Mouse (Mus musculus): ENCODE results near the gene Golga7b. TPM values are rescaled to one million over a fixed set of nuclear protein-coding genes. Genes with fewer than 3 reads are reported as not detected.
A peak's percentile ranks its signal among the peaks of the same experiment; 100 is the strongest.

Gene Golga7b
- polyA plus RNA-seq, 1 experiment from 2014 or later, result 38.8 TPM

DNA sequence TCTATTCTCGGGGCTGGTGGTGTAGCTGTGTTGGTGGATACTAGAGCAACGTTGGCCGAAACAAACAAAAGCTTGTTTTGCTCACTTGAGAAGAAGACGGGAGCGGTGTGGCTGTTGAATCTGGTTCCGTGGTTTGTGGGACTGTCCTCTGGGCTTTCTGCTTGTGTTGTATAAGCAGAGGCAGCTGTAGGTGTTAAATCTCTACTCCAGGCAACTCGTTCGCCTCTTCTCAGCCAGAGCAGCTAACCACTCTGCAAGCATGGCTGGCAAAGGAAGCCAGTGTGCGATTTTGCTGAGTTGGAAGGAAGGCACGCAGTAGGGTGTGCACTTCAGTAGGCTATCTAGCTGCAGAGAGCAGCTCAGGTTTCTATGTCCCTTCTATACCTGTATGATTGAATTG lies 20.9 kb upstream of the Golga7b start:
- Histone ChIP-seq H3K36me3 (no peaks in the 10 kb centered on the region), H3K27ac (no peak overlapping the region), H3K9me3 (no peaks in the 10 kb centered on the region), H3K27me3 (0 out of 2 replicates have a peak, but pooled peaks cover 2% of the 10 kb centered on the region), H3K9ac (no peak overlapping the region), H3K4me3 (no peak overlapping the region), H3K4me2 (no peak overlapping the region), H3K4me1 (replicated peaks) (peaks cover 23% of the 10 kb centered on the region)
- ATAC-seq (ENCODE audit: low FRiP score), result no peak
- 84% methylated on average over 10 of the region's 10 CpGs for WGBS

DNA sequence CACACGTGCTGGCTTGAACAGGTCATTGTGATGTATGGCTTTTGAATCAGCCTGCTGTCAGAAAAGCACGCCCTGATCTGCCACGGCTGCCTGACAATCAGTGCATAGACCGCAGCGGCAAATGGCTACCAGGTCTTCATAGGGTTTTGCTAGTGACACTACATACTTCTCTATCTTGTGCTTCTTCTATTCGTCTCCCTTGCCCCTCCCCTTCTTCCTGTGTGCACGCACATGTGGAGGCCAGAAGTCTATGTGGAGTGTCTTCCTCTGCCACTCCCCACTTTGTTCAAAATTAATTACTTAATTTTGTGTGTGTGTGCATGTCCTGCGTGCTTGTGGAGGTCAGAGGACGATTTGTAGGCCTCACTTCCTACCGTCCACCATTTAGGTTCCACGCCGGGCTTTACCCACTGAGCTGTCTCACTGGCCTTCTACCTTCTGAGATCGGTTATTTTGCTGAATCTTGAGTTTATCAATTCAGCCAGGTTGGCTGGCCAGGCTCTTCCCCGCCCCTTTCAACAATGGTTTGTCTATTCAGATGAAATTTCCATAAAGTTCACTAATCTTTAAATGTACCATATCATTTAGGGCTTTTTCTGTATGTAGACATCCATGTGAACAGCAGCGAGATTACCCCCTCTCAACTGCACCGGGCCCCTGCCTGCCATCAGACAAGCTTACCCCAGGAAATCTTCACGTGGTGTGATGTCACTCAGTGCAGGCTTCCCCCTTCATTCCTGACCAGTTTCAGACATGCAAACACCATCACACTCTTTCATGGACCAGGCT lies 17.7 kb upstream of the Golga7b start:
- peaks cover 23% of the 10 kb centered on the region for H3K4me1 ChIP-seq (replicated peaks)
- no peak overlapping the region for H3K9ac ChIP-seq
- no peaks in the 10 kb centered on the region for H3K27me3 ChIP-seq
- no peak overlapping the region for H3K4me2 ChIP-seq
- no peaks in the 10 kb centered on the region for H3K36me3 ChIP-seq
- ATAC-seq (ENCODE audit: low FRiP score), result no peak
- WGBS, result 64% methylated on average over 17 of the region's 17 CpGs
- no peak overlapping the region for H3K27ac ChIP-seq
- no peaks in the 10 kb centered on the region for H3K9me3 ChIP-seq
- H3K4me3 ChIP-seq, result no peak overlapping the region

DNA sequence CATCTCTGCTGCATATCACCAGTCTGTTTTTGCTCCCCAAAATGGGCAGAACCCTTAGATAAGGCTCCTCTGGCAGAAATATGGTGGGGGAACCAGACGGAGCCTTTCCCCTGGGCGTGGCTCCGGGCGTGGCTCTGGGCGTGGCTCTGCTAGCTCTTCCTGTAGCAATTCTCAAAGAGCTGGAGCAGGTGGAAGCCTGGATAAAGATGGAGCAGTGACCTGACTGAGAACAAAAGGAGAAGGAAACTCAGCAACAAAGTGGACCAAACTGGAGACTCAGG lies 17.1 kb upstream of the Golga7b start:
- H3K27ac ChIP-seq, result no peak overlapping the region
- no peak for ATAC-seq (ENCODE audit: low FRiP score)
- no peaks in the 10 kb centered on the region for H3K36me3 ChIP-seq
- H3K4me3 ChIP-seq, result no peak overlapping the region
- no peaks in the 10 kb centered on the region for H3K9me3 ChIP-seq
- 84% methylated on average over 5 of the region's 5 CpGs for WGBS
- H3K9ac ChIP-seq, result no peak overlapping the region
- no peaks in the 10 kb centered on the region for H3K27me3 ChIP-seq
- no peak overlapping the region for H3K4me2 ChIP-seq
- peaks cover 23% of the 10 kb centered on the region for H3K4me1 ChIP-seq (replicated peaks)

DNA sequence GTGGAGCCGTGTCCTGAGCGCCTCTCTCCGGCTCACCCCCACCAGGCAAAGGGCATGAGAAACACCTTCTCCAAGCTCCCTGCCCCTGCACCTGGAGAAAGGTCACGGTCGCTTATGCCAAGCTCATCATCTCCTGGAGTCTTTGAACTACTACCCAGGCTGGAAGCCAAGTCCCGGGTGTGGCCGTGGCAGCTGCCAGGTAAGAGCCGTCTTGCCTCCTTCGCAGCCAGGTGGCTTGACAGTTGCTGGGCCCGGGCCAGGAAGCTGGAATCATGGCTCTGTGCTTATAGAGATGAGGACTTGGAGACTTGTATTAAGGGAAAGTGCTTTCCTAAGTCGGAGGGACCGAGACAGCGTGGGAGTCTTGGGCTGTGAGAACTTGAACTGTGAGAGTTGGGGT lies 16.4 kb upstream of the Golga7b start:
- peaks cover 23% of the 10 kb centered on the region for H3K4me1 ChIP-seq (replicated peaks)

DNA sequence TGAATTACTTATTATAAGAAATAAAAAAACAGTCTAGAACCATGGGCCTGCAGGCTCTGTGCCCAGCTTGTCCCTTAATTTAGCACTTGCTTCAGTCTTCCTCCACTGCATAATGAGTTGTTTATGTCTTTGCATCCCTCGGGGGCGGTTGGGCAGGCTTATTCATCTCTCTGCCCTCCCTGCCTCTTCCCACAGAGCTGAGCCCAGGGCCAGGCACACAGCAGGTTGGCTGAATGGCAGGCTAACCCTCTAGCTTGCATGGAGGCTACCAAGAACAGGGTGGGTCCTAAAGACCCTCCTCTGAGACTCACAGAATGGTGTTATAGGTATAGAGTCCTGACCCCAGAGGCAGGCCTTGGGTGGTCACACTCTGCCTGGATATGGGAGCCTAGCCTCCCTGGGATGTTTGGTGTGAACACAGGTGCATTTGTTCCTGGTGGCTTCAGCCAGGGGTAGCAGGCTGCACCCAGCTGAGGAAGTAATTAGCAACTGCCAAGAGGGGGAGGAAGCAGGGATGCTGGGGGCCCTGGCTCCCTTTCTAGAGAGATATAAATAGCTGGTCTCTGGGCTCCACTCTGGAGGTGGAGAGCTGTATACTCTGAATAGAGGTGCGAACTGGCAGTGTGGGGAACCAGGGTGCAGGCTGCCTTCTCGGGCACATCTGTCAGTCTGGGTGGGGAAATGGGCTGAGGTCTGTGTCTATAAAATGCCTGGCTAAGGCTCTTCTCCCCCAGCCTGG lies 9.6 kb upstream of the Golga7b start:
- H3K27ac ChIP-seq, result peak overlapping the region; percentile 79
- H3K4me3 ChIP-seq, result no peak overlapping the region
- H3K27me3 ChIP-seq, result no peaks in the 10 kb centered on the region
- no peaks in the 10 kb centered on the region for H3K9me3 ChIP-seq
- 18% methylated on average over 4 of the region's 4 CpGs for WGBS
- no peak overlapping the region for H3K4me2 ChIP-seq
- H3K36me3 ChIP-seq, result no peaks in the 10 kb centered on the region
- 0 out of 2 replicates have a peak overlapping the region, but pooled peaks have one; percentile 20 for H3K9ac ChIP-seq
- peak; percentile 64 for ATAC-seq (ENCODE audit: low FRiP score)
- peaks cover 19% of the 10 kb centered on the region for H3K4me1 ChIP-seq (replicated peaks)

More for the DNA sequence above, 16.4 kb upstream of the Golga7b start:
- WGBS, result 95% methylated on average over 13 of the region's 13 CpGs
- H3K36me3 ChIP-seq, result no peaks in the 10 kb centered on the region
- H3K9ac ChIP-seq, result no peak overlapping the region
- no peaks in the 10 kb centered on the region for H3K9me3 ChIP-seq
- H3K4me2 ChIP-seq, result no peak overlapping the region
- no peaks in the 10 kb centered on the region for H3K27me3 ChIP-seq
- H3K4me3 ChIP-seq, result no peak overlapping the region
- no peak overlapping the region for H3K27ac ChIP-seq
- ATAC-seq (ENCODE audit: low FRiP score), result no peak

DNA sequence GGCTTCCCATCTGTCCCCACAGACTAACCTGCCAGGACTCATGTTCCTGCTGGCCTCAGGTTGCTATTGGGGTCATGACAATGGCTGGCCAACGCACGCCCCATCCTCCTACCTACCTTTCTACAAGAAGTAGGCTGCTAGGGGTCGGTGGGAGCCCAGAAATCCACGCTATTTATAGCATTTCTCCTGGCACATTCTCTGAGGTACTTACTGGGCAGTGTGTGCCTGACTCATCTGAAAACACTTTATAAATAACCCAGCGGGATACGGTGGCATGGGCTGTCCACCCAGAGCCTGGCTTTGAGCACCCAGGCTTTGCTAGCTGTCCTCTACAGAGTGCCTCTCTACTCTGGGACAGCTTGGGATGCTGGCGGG lies 9.0 kb upstream of the Golga7b start:
- peak overlapping the region; percentile 79 for H3K27ac ChIP-seq
- ATAC-seq (ENCODE audit: low FRiP score), result no peak
- WGBS, result 72% methylated on average over 7 of the region's 7 CpGs

DNA sequence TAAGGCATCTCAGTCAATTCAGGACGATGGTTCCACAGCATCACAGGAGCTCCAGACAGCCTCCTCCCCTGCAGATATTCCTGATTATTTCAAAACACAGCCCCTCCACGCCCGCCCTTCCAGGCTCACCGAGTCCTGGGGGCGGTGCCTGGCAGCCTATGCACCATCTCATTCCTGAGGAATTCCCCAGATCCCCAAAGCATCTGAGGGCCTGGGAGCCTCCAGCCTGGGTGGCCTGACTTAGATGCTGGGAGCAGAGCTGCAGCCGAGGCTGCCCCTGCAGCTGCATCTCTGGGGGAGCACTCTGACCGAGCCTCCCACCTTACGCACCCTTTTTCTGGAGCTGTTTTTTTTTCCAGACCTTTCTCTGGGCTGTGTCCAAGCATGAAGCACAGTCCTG lies 6.5 kb upstream of the Golga7b start:
- H3K4me1 ChIP-seq (replicated peaks), result peaks cover 19% of the 10 kb centered on the region
- H3K4me3 ChIP-seq, result no peak overlapping the region
- no peaks in the 10 kb centered on the region for H3K9me3 ChIP-seq
- no peaks in the 10 kb centered on the region for H3K36me3 ChIP-seq
- H3K4me2 ChIP-seq, result no peak overlapping the region
- no peak overlapping the region for H3K27ac ChIP-seq
- peaks cover under 1% of the 10 kb centered on the region; the same call in 1 of the 2 replicates for H3K27me3 ChIP-seq
- WGBS, result 55% methylated on average over 8 of the region's 8 CpGs
- no peak for ATAC-seq (ENCODE audit: low FRiP score)
- no peak overlapping the region for H3K9ac ChIP-seq

More for the DNA sequence above, 9.0 kb upstream of the Golga7b start:
- Histone ChIP-seq H3K4me1 (replicated peaks) (peaks cover 19% of the 10 kb centered on the region), H3K36me3 (no peaks in the 10 kb centered on the region), H3K9ac (0 out of 2 replicates have a peak overlapping the region, but pooled peaks have one; percentile 20), H3K4me3 (no peak overlapping the region), H3K4me2 (no peak overlapping the region), H3K9me3 (no peaks in the 10 kb centered on the region), H3K27me3 (no peaks in the 10 kb centered on the region)

DNA sequence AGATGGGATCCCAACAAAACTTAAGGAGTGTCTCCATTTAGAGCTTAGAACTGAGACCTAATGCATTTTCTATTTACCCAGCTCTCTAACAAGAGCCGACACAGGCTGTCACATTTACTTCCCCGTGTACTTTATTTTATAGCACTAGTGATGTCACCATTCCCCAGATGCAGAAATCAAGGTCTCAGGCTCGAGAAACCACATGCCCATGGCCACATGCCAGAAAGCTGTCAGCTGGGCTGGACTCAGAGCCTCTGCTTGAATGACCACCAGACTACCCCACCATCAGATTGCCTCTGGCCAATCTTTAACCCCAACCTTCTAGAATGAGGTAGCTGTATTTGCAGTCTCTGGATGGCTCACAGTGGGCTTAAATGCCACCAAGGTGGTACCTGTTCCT lies 4.0 kb upstream of the Golga7b start:
- WGBS, result 72% methylated on average over 3 of the region's 3 CpGs
- no peak overlapping the region for H3K4me3 ChIP-seq
- ATAC-seq (ENCODE audit: low FRiP score), result no peak

DNA sequence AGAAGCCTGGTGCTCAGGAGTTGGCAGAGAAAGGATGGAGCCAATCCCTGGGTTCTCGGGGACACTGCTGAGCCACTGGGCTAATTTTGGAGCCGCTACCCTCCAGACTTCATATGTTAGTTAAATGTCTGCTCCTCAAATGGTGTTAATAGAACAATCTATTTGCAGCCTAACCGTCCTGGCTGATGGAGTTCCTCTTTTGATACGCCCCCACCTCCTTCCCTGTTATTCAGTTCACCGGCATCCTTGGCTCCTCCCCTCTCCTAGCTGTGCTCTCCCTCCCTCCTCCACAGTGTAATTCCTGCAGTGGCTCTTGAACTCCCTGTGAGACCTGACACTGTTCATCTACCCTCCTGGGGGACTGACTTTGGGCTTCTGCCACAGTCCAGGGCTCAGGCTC lies 748 bp upstream of the Golga7b start:
- H3K27me3 ChIP-seq, result peaks cover 9% of the 10 kb centered on the region; the same call in 1 of the 2 replicates
- H3K27ac ChIP-seq, result no peak overlapping the region
- no peak for ATAC-seq (ENCODE audit: low FRiP score)
- no peaks in the 10 kb centered on the region for H3K9me3 ChIP-seq
- no peaks in the 10 kb centered on the region for H3K36me3 ChIP-seq
- 43% methylated on average over 5 of the region's 5 CpGs for WGBS
- H3K4me2 ChIP-seq, result no peak overlapping the region
- no peak overlapping the region for H3K9ac ChIP-seq
- H3K4me3 ChIP-seq, result no peak overlapping the region
- no peaks in the 10 kb centered on the region for H3K4me1 ChIP-seq (replicated peaks)

More for the DNA sequence above, 4.0 kb upstream of the Golga7b start:
- peaks cover 9% of the 10 kb centered on the region for H3K4me1 ChIP-seq (replicated peaks)
- H3K27ac ChIP-seq, result no peak overlapping the region
- no peaks in the 10 kb centered on the region for H3K36me3 ChIP-seq
- peaks cover 9% of the 10 kb centered on the region; the same call in 1 of the 2 replicates for H3K27me3 ChIP-seq
- no peaks in the 10 kb centered on the region for H3K9me3 ChIP-seq
- H3K9ac ChIP-seq, result no peak overlapping the region
- H3K4me2 ChIP-seq, result no peak overlapping the region

DNA sequence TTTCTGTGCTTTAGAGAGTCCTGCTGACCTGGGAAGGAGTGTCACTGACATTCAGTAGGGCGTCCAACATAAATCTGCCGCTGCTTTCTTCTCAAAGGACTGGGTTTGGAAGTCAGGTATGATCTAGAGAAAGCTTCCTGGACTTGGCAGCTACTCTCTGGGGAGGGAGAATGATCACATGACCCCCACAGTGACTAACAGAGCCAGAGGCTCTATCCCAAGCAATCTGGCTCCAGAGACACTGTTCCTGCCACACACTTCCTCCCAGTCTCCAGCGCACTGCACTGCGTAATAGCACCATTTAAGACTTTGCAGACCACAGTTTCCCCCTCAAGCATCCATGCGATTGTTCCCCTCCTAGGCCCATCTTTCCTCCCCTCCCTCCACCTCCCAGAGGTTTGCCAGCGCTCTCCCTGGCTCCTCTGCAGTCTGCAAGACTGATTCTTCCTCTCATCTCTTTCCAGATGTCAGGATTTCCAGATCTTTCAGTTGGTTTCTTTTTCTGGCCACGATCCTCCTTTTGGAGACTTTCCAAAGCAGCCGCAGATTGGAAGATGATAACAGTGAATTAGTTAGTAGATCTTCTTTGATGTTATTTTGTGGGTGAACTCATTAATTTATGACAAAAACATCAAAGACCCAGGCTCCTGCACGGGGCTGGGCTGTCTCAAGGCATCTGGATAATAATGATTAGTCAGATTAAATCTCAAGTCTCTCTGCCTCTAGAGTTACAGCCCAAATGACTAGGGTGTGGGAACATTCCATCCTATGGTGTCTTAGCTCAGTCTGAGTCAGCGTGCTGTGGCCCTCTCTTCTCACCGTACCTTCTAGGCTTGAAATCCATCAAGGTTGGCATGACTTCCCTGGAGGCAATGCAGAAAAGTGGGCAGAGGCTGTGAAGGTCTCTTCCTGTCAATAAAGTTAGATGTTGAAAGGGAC lies 2.9 kb downstream of the Golga7b start:
- WGBS, result 74% methylated on average over 11 of the region's 11 CpGs
- H3K36me3 ChIP-seq, result no peaks in the 10 kb centered on the region
- H3K4me2 ChIP-seq, result no peak overlapping the region
- H3K4me1 ChIP-seq (replicated peaks), result peaks cover 5% of the 10 kb centered on the region
- no peak overlapping the region for H3K9ac ChIP-seq
- H3K27me3 ChIP-seq, result peaks cover 18% of the 10 kb centered on the region
- no peak overlapping the region for H3K4me3 ChIP-seq
- H3K9me3 ChIP-seq, result no peaks in the 10 kb centered on the region
- H3K27ac ChIP-seq, result no peak overlapping the region
- ATAC-seq (ENCODE audit: low FRiP score), result no peak

DNA sequence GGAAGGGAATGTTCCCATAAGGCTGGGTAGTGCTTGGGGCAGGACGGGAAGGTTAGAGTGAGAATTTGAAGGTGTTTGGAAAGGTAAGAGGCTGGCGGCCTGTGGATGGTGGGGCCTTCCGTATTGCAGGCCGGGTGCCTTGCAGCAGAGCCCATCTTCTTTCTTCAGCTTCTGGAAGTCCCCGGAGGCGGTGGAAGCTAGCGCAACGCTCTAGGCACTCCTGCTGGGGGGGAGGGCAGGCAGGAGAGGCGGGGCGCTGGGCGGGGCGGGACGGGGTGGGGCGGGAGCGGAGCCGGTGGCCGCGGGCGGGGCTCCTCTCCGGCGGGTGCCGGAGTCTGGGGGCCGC lies 8.0 kb downstream of the Golga7b start:
- peak overlapping the region; percentile 58 for H3K4me2 ChIP-seq
- peaks cover 41% of the 10 kb centered on the region for H3K4me1 ChIP-seq (replicated peaks)
- peaks cover 15% of the 10 kb centered on the region for H3K27me3 ChIP-seq
- H3K9ac ChIP-seq, result peak overlapping the region; percentile 89
- 4% methylated on average over 4 of the region's 23 CpGs for WGBS
- H3K9me3 ChIP-seq, result no peaks in the 10 kb centered on the region
- peak overlapping the region; percentile 57 for H3K4me3 ChIP-seq
- H3K27ac ChIP-seq, result peak overlapping the region; percentile 89
- no peaks in the 10 kb centered on the region for H3K36me3 ChIP-seq
- ATAC-seq (ENCODE audit: low FRiP score), result peak; percentile 78
